Mouse (Mus musculus) hindlimb bud, embryonic 11.5 days (tissue): ENCODE results near the gene Pxdc1.

Experiments
- DNase-seq: peaks from one replicate; pipeline ENCODE4 v3.0.0-alpha.2; 2012; ENCODE audit warnings: low read depth, low spot score; ENCODE audit errors: extremely low spot score

Gene Pxdc1

DNA sequence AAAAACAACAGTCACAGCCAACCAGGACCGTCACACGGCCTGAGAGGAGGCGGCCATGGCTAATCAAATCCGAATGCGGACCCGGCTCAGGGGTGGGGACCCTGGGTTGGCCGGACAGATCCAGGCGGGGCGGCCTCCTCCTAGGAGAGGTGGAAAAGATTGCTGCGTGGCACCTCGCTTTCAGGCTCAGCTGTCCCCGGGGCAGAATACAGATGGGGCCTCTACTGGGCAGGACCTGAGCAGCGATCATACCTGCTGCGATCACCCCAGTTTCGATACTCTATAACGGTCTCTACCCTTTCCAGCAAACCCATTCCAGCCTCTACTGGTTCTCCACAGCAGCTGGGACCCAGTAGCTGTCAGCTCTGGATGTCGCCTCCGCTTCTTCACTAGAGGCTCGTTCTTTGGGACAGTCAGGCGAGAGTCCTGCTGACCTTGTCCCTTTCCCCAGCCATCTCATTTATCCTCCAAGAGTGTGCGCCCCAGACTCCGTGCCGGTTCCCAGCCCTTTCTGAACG lies 1.8 kb downstream of the Pxdc1 start:
- DNase-seq = no peak

DNA sequence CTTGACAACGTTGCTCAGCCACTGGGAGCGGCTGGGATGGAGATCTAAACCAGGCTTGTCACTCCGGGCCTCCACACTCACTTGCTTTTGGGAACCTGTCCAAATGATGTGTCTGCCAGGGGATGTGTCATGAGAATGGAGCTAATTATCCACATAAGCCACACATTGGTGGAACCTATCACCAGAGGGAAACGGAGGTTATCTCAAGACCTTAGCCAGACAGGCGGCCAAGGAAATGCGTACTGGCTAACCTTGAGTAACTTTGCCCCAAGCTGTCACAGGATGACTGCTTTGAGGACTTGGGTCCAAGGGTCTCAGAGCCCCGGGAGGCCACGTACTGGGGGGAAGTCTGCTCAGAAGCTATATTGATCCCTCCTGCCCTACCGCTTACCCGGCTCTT lies 2.3 kb downstream of the Pxdc1 start:
- no peak for DNase-seq

DNA sequence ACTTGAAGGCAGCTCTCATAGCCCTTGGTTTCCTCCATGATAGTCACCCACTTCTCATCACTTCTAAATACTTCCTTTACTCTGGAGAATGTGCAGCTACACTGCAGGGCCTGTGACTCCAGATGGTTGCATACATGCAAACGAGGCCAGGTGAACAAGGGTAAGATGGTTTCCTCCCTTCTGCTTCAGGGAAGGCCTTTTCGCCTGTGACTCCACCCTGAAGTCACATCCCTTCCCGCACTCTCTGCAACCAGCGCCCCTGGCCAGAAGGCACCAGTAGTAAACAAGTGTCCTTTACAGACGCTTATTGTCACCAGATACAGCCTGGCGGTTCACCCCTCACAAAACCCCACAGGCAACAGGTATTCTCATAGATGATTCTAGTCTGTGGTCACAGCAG lies 2.9 kb downstream of the Pxdc1 start:
- DNase-seq = no peak

DNA sequence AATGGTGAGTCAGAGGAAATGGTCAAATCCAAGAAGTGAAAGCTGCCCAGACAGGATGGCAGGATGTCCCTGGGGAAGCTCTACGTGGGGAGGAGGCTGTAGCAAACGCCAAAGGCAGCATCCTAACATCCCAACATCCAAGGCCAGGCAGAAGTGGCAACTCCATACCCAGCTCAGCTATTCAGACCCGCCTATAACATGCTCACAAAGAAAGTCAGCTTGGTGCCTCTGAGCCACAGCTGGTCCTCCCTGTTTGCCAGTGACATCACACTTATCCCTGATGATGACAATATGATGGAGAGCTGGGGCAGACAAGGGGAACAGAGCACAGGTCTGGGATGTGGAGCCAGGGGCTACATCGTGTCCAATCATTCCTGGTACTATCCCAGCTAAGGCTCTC lies 5.5 kb downstream of the Pxdc1 start:
- DNase-seq = no peak

DNA sequence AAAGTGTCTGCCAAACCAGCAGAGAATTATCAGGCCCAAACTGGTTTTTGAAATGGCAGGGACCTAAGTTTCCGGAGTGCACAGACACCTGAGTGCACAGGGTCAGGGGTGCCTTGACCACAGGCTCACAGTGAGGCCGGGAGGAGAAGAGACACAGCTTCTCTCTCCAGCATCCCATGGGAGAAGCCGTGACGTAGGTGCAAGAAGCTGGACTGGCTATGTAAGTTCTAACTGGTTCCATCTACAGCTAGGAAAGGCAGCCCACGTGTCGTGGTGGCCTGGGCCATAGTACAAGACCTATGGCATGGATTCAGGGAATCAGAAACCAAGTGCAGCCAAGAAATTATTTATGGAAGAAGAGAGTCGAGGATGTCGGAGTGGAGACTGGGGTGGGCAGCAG lies 6.1 kb downstream of the Pxdc1 start:
- no peak for DNase-seq

DNA sequence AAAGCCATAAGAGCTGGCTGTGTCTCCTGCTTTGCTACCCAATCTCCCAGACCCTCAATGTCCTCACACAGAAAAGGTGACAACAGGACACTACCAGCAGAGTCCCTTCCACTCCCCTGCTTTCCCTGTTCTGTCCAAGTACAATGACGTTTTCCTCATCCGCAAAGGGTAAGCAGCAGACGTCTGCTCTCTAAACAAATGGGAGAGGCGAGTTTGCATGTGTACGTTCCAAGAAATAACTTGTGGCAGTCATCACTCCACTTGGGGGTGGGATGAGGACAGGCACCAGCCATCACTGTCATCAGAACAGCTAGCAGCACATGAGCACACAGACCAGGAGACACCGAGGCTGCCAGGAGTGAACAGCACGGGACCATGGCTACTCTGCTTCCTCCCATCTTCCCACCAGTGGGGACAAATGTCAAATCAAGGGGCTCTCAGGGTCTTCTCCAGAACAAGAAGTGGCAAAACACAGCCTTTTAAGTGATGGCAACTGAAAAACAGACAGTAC lies 7.0 kb downstream of the Pxdc1 start:
- DNase-seq = no peak

DNA sequence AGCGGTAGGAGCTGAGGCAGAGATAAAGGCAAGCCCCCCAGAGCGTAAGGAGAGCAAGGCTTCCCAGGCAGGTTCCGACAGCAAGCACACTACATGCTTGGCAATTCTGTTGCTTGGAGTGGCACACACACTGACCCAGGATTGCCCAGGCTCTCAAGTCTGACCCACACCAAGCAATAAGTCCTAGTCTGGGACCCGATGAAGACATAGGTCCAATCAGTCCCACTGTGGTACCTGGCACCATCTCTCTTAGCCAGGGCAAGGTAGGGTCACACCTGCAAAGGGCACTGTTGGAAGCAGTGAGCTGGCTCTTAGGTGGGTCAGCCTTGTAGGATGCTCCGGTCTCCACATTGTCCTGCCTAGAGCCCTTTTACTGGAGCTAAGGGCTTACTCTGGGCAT lies 7.8 kb downstream of the Pxdc1 start:
- DNase-seq = no peak

DNA sequence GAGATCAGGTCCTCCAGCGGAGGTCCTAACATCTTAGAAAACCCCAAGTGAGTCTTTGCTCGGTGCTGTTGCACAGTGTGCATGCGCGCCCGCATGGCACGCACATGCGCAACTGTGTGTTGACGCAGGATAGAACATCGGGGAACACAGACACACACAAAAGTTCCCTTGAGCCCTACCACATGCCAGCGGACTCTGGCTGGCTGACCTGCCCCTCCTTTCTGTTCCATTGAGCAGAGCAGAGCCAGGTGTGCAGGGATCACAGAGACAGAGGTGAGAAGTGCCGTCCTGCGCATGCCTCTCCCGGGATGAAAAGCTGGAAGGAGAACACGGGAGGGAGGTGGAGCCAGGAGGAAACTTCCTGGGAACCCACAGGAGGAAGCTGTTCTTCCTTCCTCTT lies 8.9 kb downstream of the Pxdc1 start:
- DNase-seq = no peak

DNA sequence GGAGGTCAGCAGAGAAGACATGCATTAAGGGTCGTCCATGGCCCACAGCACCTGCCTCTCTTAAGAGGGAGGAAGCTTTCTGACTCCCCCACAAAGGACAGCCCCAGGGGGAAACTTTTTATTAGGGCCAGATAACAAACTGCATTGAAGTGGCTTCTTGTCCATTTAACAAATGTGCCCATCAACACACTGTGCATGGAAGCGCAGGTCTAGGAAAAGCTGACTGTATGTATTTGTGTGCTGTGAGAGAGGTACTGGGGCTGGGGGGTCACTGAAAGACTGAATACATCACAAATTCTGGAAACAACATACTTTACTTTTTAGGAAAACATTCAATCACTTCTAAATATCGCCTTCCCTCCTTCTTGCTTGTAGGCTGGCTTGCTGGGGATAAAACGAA lies 9.4 kb downstream of the Pxdc1 start:
- DNase-seq = no peak

DNA sequence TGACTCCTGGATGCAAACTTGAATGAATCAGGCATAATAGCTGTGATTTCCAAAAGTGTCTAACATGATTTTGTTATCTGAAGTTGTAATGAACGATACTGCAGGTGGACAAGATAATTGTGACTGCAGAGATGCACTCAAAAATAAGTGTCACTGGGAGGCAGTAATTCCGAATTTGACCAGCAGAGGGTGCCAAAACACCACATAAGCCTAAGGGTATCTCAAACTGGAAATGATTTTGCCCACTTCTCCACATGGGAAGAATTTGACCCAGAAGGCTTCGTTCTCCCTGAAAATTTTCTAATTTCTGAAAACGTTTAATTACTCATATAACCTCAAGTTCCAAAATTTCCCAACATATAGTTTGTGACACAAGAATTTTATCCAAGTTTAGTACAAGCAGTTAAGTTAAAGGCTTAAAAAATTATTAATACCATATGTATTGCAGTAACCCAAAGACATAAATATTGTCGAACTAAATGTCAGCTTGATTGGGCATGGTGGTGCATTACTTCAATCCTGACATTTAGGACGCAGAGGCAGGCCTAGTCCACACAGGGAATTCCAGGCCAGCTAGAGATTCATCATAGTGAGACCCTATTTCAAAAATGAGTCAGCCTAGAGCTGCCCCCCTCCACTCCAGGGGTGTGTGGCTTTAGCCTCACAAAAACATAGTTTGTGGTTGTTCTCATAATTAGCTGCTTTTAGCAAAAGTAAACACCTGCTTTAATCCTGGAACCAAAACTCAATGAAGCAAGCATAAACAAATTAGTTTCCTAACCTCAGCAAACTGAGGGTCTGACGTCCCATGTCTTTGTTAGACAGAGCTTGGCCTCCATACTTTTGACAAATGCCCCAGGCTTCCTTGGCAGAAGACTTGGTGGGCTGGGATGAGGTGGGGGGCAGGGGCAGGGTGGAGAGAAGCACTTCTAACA lies 10.1 kb downstream of the Pxdc1 start:
- peak; percentile 70 for DNase-seq

DNA sequence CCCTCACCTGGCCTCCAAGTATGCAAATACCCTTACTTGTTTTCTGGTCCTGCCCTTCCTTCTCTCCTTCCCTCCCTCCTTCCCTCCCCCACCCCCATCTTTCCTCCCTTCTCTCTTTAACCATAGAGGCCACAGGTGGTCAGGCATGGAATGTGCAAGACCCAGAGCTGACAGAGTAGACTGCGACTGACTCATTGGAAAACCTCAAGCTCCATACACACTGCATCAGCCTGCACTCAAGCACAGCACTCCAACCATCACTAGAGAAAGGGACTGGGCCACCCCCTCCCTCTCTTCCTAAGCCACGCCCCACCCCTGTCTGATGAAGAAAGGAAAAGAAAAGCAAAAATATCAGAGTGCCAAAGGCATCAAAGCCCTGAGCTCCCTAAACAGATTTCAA lies 12.2 kb downstream of the Pxdc1 start:
- no peak for DNase-seq

DNA sequence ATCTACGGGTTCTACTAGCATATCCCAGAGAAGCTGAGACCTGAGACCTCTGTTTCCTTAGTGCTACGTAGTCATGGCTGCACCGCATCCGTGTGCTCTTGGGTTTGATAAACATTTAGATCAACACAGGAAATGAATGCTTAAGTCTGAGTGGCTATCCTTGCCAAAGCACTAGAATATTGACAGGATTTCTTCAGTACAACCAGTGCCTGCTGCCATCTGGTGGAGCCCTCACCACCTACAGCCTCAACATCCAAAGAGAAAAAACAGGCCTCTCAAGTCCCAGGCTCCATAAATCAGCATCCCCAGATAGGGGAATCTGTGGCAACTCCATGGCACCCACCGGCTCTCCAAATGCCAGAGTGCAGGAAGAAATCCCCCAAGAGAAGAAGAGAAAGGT lies 17.3 kb downstream of the Pxdc1 start:
- no peak for DNase-seq

DNA sequence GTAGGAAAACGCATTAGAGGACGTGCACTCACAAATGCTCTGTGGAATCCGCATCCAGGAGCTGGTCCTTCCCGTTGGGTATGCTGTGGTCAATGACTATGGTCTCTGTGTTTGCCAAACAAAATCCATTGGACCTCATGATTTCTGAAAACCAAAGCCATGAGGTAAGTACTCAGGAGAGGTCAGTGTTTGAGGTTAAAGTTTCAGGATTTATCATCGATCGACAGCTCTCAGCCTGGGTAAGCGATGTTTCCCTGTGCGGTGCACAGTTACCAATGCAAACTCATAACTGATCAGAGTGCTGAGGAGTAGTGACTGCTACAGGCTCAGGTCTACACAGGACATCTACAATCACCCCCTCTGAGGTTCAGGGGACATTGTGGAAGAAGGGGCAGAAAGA lies 23.0 kb downstream of the Pxdc1 start:
- DNase-seq = no peak

DNA sequence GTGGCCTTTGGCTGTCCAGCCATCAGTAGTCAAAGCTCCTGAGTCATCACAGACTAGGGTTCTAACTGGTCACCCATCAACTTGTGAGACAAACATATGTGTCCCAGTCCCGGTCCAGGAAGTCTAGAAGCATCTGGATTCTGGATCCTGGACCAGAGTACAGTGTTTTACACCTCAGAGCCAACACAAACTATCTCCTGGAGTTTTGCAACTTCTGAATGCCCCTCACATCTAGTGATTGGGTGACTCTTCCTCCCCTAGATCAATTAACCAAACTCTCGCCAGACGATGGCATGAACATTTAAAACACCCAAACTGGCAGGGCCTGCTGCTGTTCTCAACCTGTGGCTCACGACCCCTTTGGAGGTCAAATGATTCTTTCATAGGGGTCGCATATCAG lies 23.5 kb downstream of the Pxdc1 start:
- no peak for DNase-seq

DNA sequence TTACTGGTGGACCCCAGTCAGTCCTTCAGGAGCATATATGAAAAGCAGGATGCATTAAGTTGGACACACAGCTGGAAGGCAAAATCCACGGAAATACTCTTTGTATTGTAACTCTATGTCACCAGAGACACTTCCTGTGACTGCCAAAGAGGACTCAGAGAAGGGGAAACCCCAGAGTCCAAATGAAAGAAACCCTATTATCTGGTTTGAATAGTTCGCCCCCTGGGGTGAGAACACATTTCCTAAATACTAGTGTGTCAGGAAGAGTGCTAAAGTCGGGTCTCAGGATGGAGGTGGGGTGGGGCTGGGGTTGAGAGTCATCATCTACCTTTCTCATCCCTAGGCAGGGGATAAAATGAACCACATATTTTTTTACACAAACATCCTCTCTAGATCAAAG lies 25.8 kb downstream of the Pxdc1 start:
- no peak for DNase-seq

DNA sequence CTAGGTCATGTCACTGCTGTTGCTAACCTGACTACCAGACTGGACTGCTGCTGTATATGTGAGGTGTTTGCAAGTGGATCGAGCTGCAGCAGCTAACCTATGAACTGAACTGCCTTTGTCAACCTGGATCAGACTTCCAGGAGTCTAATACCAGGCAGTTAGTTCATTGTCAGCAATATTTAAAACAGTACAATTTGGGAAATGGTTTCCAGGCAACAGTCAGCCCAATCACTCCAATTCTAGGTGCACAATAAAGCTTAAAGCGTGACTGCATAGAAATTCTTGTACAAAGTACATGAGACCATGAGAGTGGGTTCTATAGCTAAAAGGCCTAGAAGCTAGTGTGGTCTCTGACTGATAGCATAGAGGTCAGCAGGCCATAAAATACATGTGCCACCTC lies 28.9 kb downstream of the Pxdc1 start:
- no peak for DNase-seq

DNA sequence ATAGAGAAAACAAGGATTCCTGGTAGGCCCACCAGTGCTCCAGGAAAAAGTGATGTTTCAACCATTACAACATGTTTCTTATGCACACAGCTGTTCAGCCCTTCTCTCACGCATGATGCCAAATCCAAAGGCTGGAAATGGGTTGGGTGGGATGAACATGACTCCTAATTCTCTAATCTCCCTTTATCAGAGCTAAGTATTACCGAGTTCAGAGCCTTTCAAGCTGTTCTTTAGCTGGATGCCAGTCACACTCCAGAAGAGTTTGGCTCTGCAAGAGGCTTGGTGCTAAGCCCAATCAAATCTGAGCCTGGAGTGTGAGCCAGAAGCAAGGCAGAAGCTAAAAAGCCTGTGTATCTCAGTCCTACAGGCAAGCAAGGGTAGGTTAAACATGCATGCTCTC lies 40.9 kb downstream of the Pxdc1 start:
- no peak for DNase-seq

DNA sequence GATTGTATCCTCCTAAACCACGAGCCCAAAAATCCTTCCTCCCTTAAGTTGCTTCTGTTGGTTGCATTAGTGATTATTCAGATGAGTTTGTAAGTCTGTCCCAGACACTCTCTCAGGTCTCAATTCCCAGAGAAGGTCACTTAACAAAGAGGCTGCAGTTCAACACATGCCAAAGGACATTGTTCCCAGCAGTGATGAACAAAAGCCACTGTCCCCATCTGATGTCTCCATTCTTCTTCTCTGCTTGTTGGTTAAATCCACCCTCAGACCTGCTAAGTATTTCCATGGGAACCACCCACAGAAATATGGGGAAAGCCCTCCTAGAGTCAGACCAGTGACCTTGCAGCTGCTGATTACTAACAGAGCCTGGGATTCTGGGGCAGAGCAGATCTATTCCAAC lies 43.6 kb downstream of the Pxdc1 start:
- DNase-seq = no peak

DNA sequence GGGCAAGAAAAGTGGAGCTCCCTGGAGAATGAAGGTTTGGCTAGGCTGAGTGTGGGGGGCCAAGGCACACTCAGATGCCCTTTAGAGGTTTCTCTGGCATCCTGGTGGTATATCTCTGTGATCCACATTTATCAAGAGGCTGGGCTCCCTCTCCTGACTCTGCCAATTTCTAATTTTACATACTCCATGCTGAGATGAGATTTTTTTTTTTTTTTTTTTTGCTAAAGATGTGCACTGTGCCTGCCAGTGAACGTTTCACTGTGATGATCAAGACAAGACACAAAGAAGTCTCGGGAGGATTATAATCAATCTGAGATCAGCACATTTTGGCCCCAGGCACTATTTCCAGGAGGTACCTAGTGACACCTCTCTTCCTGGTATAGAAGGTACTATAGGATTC lies 46.2 kb downstream of the Pxdc1 start:
- DNase-seq = no peak

DNA sequence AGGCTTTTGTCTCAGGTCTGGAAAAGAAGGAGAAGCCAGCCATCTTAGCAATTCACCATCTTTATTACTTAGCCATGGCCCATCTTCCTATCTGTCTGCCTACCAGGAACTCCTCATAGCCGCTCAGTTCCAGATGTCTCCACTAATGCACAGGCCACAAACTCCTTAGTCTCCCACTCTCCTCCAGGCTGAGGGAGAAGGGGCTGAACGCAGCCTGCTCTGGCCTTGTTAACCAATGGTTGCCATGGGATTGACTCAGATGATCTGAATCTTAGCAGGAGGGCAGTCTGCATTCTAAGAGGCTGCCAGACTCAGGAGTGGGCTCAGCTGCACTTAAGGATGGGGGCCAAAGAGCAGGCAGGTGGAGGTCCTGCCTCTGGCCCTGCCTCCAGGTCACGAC lies 47.4 kb downstream of the Pxdc1 start:
- DNase-seq = no peak

DNA sequence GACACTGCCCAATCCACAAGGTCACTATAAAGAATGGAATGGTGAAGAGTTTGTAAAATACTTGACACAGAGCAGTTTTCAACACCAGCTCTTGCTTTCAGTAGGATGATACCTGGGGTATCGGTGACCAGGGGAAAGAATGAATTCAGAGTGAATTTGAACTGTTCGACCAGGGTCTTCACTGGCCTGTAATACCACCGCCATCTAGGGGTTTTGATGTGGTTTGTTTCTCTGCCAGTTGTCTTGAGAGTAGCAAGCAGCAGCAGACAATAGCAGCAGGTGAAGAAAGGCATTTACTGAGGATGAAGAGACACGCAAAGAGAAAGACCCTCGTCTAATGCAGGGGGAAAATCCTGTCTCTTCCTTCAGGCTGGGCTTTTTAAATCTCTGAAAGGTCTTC lies 48.1 kb downstream of the Pxdc1 start:
- DNase-seq = no peak

DNA sequence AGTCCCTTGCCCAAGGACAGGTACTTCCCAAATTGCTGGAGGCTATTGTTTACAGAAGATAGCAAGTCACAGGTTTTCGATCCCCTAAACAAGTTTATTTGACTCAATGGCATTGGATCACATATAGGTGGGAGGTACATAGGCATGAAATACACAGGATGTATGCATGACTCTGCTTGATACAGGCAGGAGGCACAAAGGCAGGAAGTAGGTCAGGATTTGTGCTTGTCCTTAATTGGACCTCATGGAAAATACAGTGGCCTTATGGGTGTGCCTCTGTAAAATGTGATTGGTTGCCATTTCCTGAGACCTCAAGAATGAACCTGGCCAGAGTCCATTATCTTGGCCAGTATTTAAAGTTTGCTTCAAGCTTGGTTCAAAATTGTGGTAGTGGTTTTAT lies 48.9 kb downstream of the Pxdc1 start:
- no peak for DNase-seq

DNA sequence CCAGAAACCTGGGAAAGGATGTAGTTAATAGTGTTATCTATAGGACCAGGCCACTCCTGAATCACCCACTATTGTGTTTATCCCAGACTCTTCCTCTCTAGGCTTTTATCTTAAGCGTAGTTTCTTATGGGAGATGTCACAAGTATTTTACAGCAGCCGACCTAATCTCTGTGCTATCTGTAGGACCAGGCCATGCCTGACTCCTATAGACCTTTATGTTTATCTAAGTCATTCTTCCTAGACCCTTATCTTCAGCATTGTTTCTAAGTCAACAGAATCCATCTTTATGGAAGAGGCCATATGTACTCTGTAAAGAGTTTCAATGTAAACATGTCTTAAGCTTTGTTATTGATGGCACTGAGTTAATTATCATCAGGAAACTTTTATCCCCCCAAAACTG lies 50.5 kb downstream of the Pxdc1 start:
- no peak for DNase-seq
